Mouse (Mus musculus): ENCODE data around the gene Rbm4b.

Rbm4b gene

GRCm38 (mm10) chr19:4785206-4785605 is 28.9 kb downstream of the Rbm4b start:
- H3K4me3 ChIP-seq (replicated peaks; ENCODE audit: low read length) = peak overlapping the region; percentile 17
- H3K9me3 ChIP-seq (ENCODE audit: low read length) = no peaks in the 10 kb centered on the region
- peak; percentile 70; the same call in 1 of the 2 replicates for TF ChIP-seq POU5F1 (IDR thresholded peaks at IDR 0.05; ENCODE audit: borderline replicate concordance, low read length)
- no peak for TF ChIP-seq CTCF (conservative IDR thresholded peaks at IDR 0.05; ENCODE audit: low read length)
- peak; percentile 26; the same call in 1 of the 2 replicates for TF ChIP-seq NANOG (IDR thresholded peaks at IDR 0.05; ENCODE audit: borderline replicate concordance, low read length)
- H3K36me3 ChIP-seq (ENCODE audit: insufficient read depth, low read length) = peaks cover 100% of the 10 kb centered on the region
- peaks cover 98% of the 10 kb centered on the region for H3K4me1 ChIP-seq (replicated peaks; ENCODE audit: low read depth, low read length)
- no peaks in the 10 kb centered on the region for H3K27me3 ChIP-seq (ENCODE audit: insufficient read depth, low read length)

GRCm38 (mm10) chr19:4786313-4786712 is 30.0 kb downstream of the Rbm4b start:
- no peak overlapping the region for H3K4me3 ChIP-seq (replicated peaks; ENCODE audit: low read length)
- peaks cover 99% of the 10 kb centered on the region for H3K4me1 ChIP-seq (replicated peaks; ENCODE audit: low read depth, low read length)
- H3K9me3 ChIP-seq (ENCODE audit: low read length) = no peaks in the 10 kb centered on the region

DNA sequence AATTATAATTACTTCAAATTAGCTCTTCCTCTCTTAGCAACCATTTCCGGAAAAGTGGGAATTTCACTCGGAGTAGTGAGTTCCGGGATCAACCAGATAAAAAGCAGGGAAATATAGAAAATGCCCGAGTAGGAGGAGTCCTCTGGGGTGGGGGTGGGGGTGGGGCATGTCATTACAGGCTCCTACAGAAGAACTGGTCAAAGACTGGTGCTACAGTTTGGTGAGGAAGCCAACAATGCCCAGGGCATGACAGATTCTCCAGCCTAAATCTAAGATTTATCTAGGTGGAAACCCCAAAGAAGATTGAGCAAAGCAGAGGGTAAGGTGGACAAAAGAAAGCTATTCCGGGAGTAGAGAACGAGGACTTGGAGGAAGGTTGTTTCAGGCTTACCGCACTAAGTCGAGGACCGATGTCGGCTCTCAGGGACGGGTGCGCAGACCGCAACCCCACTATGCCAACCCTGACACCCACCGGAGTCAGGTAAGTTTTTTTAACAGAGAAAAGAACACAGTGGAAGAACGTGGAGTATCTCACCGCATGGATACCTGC is 37.1 kb downstream of the Rbm4b start:
- Histone ChIP-seq H3K36me3 (ENCODE audit: insufficient read depth, low read length) (peaks cover 77% of the 10 kb centered on the region), H3K27me3 (ENCODE audit: insufficient read depth, low read length) (no peaks in the 10 kb centered on the region), H3K4me3 (replicated peaks; ENCODE audit: low read length) (peak overlapping the region; percentile 89), H3K9me3 (ENCODE audit: low read length) (no peaks in the 10 kb centered on the region), H3K4me1 (replicated peaks; ENCODE audit: low read depth, low read length) (peaks cover 86% of the 10 kb centered on the region)
- TF ChIP-seq NANOG (IDR thresholded peaks at IDR 0.05; ENCODE audit: borderline replicate concordance, low read length) (no peak), POU5F1 (IDR thresholded peaks at IDR 0.05; ENCODE audit: borderline replicate concordance, low read length) (no peak), CTCF (conservative IDR thresholded peaks at IDR 0.05; ENCODE audit: low read length) (no peak)

More at GRCm38 (mm10) chr19:4786313-4786712, 30.0 kb downstream of the Rbm4b start:
- H3K36me3 ChIP-seq (ENCODE audit: insufficient read depth, low read length) = peaks cover 100% of the 10 kb centered on the region
- H3K27me3 ChIP-seq (ENCODE audit: insufficient read depth, low read length) = no peaks in the 10 kb centered on the region
- TF ChIP-seq NANOG (IDR thresholded peaks at IDR 0.05; ENCODE audit: borderline replicate concordance, low read length) (no peak), POU5F1 (IDR thresholded peaks at IDR 0.05; ENCODE audit: borderline replicate concordance, low read length) (no peak), CTCF (conservative IDR thresholded peaks at IDR 0.05; ENCODE audit: low read length) (no peak)

GRCm38 (mm10) chr19:4793831-4794422 is 37.6 kb downstream of the Rbm4b start, which contains the start of gene Rbm4:
Rbm4 (minus strand) TSS chr19:4793901.
- H3K4me1 ChIP-seq (replicated peaks; ENCODE audit: low read depth, low read length) = peaks cover 86% of the 10 kb centered on the region
- no peaks in the 10 kb centered on the region for H3K27me3 ChIP-seq (ENCODE audit: insufficient read depth, low read length)
- H3K36me3 ChIP-seq (ENCODE audit: insufficient read depth, low read length) = peaks cover 77% of the 10 kb centered on the region
- H3K4me3 ChIP-seq (replicated peaks; ENCODE audit: low read length) = peak within 1 kb of the TSS; percentile 89
- H3K9me3 ChIP-seq (ENCODE audit: low read length) = no peaks in the 10 kb centered on the region
- TF ChIP-seq CTCF (conservative IDR thresholded peaks at IDR 0.05; ENCODE audit: low read length) = no peak
- no peak for TF ChIP-seq POU5F1 (IDR thresholded peaks at IDR 0.05; ENCODE audit: borderline replicate concordance, low read length)
- no peak for TF ChIP-seq NANOG (IDR thresholded peaks at IDR 0.05; ENCODE audit: borderline replicate concordance, low read length)

DNA sequence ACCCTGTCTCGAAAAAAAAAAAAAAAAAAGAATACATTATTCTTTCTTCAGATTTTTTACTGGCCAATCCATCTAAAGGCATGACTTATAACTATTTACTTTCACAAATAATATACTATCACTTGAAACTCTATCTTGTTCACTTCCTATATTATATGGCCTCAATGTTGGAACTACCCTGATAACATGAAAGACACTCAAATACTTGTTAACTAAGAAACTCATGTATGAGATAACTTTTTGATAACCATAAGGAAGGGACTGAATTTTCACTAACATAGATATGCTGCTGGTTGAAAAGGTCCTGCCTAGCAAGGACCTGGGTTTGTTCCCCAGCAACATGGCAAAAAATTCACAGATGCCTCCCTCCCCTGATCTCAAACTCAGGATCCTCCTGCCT is 39.6 kb downstream of the Rbm4b start:
- peaks cover 77% of the 10 kb centered on the region for H3K36me3 ChIP-seq (ENCODE audit: insufficient read depth, low read length)
- H3K9me3 ChIP-seq (ENCODE audit: low read length) = no peaks in the 10 kb centered on the region
- peaks cover 87% of the 10 kb centered on the region for H3K4me1 ChIP-seq (replicated peaks; ENCODE audit: low read depth, low read length)
- TF ChIP-seq NANOG (IDR thresholded peaks at IDR 0.05; ENCODE audit: borderline replicate concordance, low read length) (no peak), POU5F1 (IDR thresholded peaks at IDR 0.05; ENCODE audit: borderline replicate concordance, low read length) (no peak), CTCF (conservative IDR thresholded peaks at IDR 0.05; ENCODE audit: low read length) (no peak)
- H3K4me3 ChIP-seq (replicated peaks; ENCODE audit: low read length) = peak overlapping the region; percentile 89
- no peaks in the 10 kb centered on the region for H3K27me3 ChIP-seq (ENCODE audit: insufficient read depth, low read length)

GRCm38 (mm10) chr19:4797846-4798245 is 41.5 kb downstream of the Rbm4b start:
- TF ChIP-seq NANOG (IDR thresholded peaks at IDR 0.05; ENCODE audit: borderline replicate concordance, low read length) (no peak), CTCF (conservative IDR thresholded peaks at IDR 0.05; ENCODE audit: low read length) (no peak), POU5F1 (IDR thresholded peaks at IDR 0.05; ENCODE audit: borderline replicate concordance, low read length) (no peak)

DNA sequence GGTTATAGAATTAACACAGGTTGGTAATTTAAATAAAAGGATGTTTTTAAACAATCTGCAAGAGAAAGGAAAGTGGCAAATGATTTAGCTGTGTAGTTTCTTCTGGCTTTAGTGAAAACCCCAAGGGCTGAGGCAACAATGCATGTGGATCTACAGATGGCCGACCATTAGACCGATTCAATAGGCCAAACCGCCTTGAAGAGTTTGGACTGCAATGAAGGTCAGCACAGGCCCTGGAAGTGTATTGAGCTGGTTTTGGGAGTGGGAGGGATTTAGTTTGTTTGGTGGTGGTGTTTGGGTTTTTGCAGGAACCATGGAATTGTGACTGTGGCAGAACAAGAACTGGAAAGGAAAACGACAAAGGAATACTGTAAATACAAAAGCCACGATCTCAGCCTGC is 42.8 kb downstream of the Rbm4b start:
- H3K4me3 ChIP-seq (replicated peaks; ENCODE audit: low read length) = peak overlapping the region; percentile 11; the same call in 1 of the 2 replicates
- TF ChIP-seq NANOG (IDR thresholded peaks at IDR 0.05; ENCODE audit: borderline replicate concordance, low read length) (no peak), CTCF (conservative IDR thresholded peaks at IDR 0.05; ENCODE audit: low read length) (no peak), POU5F1 (IDR thresholded peaks at IDR 0.05; ENCODE audit: borderline replicate concordance, low read length) (no peak)

More at GRCm38 (mm10) chr19:4797846-4798245, 41.5 kb downstream of the Rbm4b start:
- Histone ChIP-seq H3K27me3 (ENCODE audit: insufficient read depth, low read length) (no peaks in the 10 kb centered on the region), H3K36me3 (ENCODE audit: insufficient read depth, low read length) (peaks cover 78% of the 10 kb centered on the region), H3K4me3 (replicated peaks; ENCODE audit: low read length) (0 out of 2 replicates have a peak overlapping the region, but pooled peaks have one; percentile 11), H3K4me1 (replicated peaks; ENCODE audit: low read depth, low read length) (peaks cover 88% of the 10 kb centered on the region), H3K9me3 (ENCODE audit: low read length) (no peaks in the 10 kb centered on the region)

DNA sequence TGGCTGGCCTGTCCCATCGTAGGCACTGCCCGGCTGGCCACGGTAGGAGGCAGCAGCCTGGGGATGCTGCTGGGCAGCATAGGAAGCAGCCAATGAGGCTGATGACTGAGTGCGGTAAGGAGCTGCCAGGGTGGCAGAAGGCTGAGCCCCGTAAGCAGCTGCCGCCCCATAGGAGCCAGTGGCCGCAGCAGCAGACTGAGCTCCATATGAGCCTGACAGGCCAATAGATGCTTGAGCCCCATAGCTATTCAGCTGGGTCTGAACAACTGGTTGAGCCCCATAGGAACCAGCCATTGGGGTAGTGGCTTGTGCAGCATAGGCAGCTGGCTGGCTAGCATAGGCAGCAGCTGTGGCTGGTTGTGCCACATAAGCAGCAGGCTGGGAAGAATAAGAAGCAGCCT is 46.4 kb downstream of the Rbm4b start:
- Histone ChIP-seq H3K36me3 (ENCODE audit: insufficient read depth, low read length) (peaks cover 100% of the 10 kb centered on the region), H3K4me1 (replicated peaks; ENCODE audit: low read depth, low read length) (peaks cover 99% of the 10 kb centered on the region), H3K27me3 (ENCODE audit: insufficient read depth, low read length) (no peaks in the 10 kb centered on the region), H3K9me3 (ENCODE audit: low read length) (no peaks in the 10 kb centered on the region), H3K4me3 (replicated peaks; ENCODE audit: low read length) (peak overlapping the region; percentile 99)
- TF ChIP-seq POU5F1 (IDR thresholded peaks at IDR 0.05; ENCODE audit: borderline replicate concordance, low read length) (no peak), NANOG (IDR thresholded peaks at IDR 0.05; ENCODE audit: borderline replicate concordance, low read length) (no peak), CTCF (conservative IDR thresholded peaks at IDR 0.05; ENCODE audit: low read length) (no peak)

More for the DNA sequence above, 42.8 kb downstream of the Rbm4b start:
- no peaks in the 10 kb centered on the region for H3K27me3 ChIP-seq (ENCODE audit: insufficient read depth, low read length)
- H3K4me1 ChIP-seq (replicated peaks; ENCODE audit: low read depth, low read length) = peaks cover 98% of the 10 kb centered on the region
- H3K9me3 ChIP-seq (ENCODE audit: low read length) = no peaks in the 10 kb centered on the region
- peaks cover 87% of the 10 kb centered on the region for H3K36me3 ChIP-seq (ENCODE audit: insufficient read depth, low read length)
